In genomic region chr14:33634354-33634753, GRCm38 (mm10) we compare ENCODE assay signal across 29 mouse cellular contexts. TPM values are rescaled to one million over a fixed set of nuclear protein-coding genes. Genes with fewer than 3 reads are reported as not detected.
DNase-seq lines count a peak whose midpoint lies in the region; ATAC-seq and TF ChIP-seq lines count a peak whose summit lies in the region.
"Had no signal": no experiment of that assay in that cellular context is flagged by ENCODE, and none has a peak within 500 bp of the region (broad histone marks: within the 10 kb centered on the region; RNA-seq: fewer than 3 reads in every experiment).

No protein-coding gene starts in this region.

- no peak for TF ChIP-seq CTCF in liver, postnatal 0 days (IDR thresholded peaks at IDR 0.05; ENCODE audit: low read depth)
- no peak for TF ChIP-seq CTCF in thymus, adult 2 months (IDR thresholded peaks at IDR 0.05; ENCODE audit: borderline replicate concordance, control insufficient read depth, extremely low read depth, insufficient read depth, low read length, poor library complexity)

- no peak for TF ChIP-seq EP300 in liver, postnatal 0 days (IDR thresholded peaks at IDR 0.05; ENCODE audit: low read depth)

- 70% methylated on average over 4 of the region's 4 CpGs for WGBS in liver, embryonic 11.5 days
- WGBS in liver, postnatal 0 days (ENCODE audit: insufficient replicate concordance), result 68% methylated on average over 4 of the region's 4 CpGs
- 47% methylated on average over 4 of the region's 4 CpGs for WGBS in liver, embryonic 13.5 days (ENCODE audit: insufficient replicate concordance)
- WGBS in liver, embryonic 15.5 days (ENCODE audit: insufficient replicate concordance), result 48% methylated on average over 4 of the region's 4 CpGs
- 93% methylated on average over 4 of the region's 4 CpGs for whole genome bisulfite sequencing in thymus, adult 2 months

- intact Hi-C loops in left cerebral cortex, postnatal 14 days (cut with DNase I), result loop anchor here (10.0 kb wide), 1 partner anchor 100 kb away; no protein-coding TSS in a partner anchor

- peak; percentile 69 for ATAC-seq in liver, embryonic 11.5 days (replicated peaks; ENCODE audit: low FRiP score)
- no peak for ATAC-seq in liver, postnatal 0 days
- ATAC-seq in liver, embryonic 13.5 days (ENCODE audit: low read depth), result peak; percentile 79
- peak; percentile 75 for ATAC-seq in liver, embryonic 15.5 days (ENCODE audit: insufficient read depth)
- ATAC-seq: activated CD4-positive, CD25-positive, alpha-beta regulatory T cell, adult 4 months; CD4-positive, CD25-positive, alpha-beta regulatory T cell, adult 4 months; forebrain, embryonic 14.5 days; forebrain, embryonic 16.5 days; Patski had no signal

- no peaks in the 10 kb centered on the region for H3K27me3 ChIP-seq in liver, embryonic 11.5 days (replicated peaks; ENCODE audit: control insufficient read depth, insufficient read depth, low read length)
- H3K27me3 ChIP-seq in liver, postnatal 0 days (ENCODE audit: insufficient read depth, low read length), result no peaks in the 10 kb centered on the region
- H3K27me3 ChIP-seq in liver, embryonic 13.5 days, result no peaks in the 10 kb centered on the region
- H3K27me3 ChIP-seq in liver, embryonic 15.5 days, result no peaks in the 10 kb centered on the region
- no peaks in the 10 kb centered on the region for H3K27me3 ChIP-seq in thymus, adult 2 months (ENCODE audit: control insufficient read depth, insufficient read depth, low read length)
- H3K27me3 ChIP-seq: CH12.LX; embryonic facial prominence, embryonic 13.5 days; embryonic facial prominence, embryonic 15.5 days; forebrain, embryonic 12.5 days had no signal

- H3K4me3 ChIP-seq in liver, embryonic 11.5 days (ENCODE audit: low read depth, low read length), result no peak overlapping the region
- H3K4me3 ChIP-seq in liver, postnatal 0 days (ENCODE audit: low read depth, low read length), result no peak overlapping the region
- no peak overlapping the region for H3K4me3 ChIP-seq in liver, embryonic 13.5 days (replicated peaks)
- no peak overlapping the region for H3K4me3 ChIP-seq in liver, embryonic 15.5 days (replicated peaks)
- H3K4me3 ChIP-seq in thymus, adult 2 months (ENCODE audit: control insufficient read depth, insufficient read depth, low read length), result no peak overlapping the region
- H3K4me3 ChIP-seq: embryonic facial prominence, embryonic 13.5 days; embryonic facial prominence, embryonic 15.5 days; erythroblast, embryonic 14.5 days; forebrain, embryonic 10.5 days; forebrain, embryonic 12.5 days had no signal

- no peak overlapping the region for H3K9ac ChIP-seq in liver, embryonic 11.5 days (ENCODE audit: low read depth, low read length)
- H3K9ac ChIP-seq in liver, postnatal 0 days (replicated peaks), result no peak overlapping the region
- no peak overlapping the region for H3K9ac ChIP-seq in liver, embryonic 13.5 days
- no peak overlapping the region for H3K9ac ChIP-seq in liver, embryonic 15.5 days
- H3K9ac ChIP-seq: embryonic facial prominence, embryonic 13.5 days; embryonic facial prominence, embryonic 15.5 days; forebrain, embryonic 12.5 days had no signal

- no peak for DNase-seq in liver, embryonic 11.5 days (ENCODE audit: low spot score)
- DNase-seq in liver, postnatal 0 days, result no peak
- DNase-seq in liver, embryonic 13.5 days, result no peak
- DNase-seq in thymus, adult 2 months, result no peak
- DNase-seq in left cerebral cortex, postnatal 14 days (ENCODE audit: low spot score in 2 of 2), result no peak
- DNase-seq: adrenal gland, adult 8-10 months; adrenal gland, postnatal 14 days; adrenal gland, postnatal 36 days; B cell, adult 2 months; cerebellum, adult 11-12 months; cerebellum, adult 8-10 months; cerebellum, adult 9-11 months; cerebellum, postnatal 14 days; cerebellum, postnatal 36 days; embryo, embryonic 11 days had no signal

- H3K27ac ChIP-seq in liver, embryonic 11.5 days (ENCODE audit: low read depth, low read length), result no peak overlapping the region
- no peak overlapping the region for H3K27ac ChIP-seq in liver, postnatal 0 days (ENCODE audit: low read depth)
- H3K27ac ChIP-seq in liver, embryonic 13.5 days, result no peak overlapping the region
- no peak overlapping the region for H3K27ac ChIP-seq in liver, embryonic 15.5 days (replicated peaks)
- H3K27ac ChIP-seq in thymus, adult 2 months (ENCODE audit: control insufficient read depth, insufficient read depth, low read length), result no peak overlapping the region
- H3K27ac ChIP-seq: embryonic facial prominence, embryonic 13.5 days; embryonic facial prominence, embryonic 15.5 days; forebrain, embryonic 10.5 days; forebrain, embryonic 12.5 days had no signal

- no peaks in the 10 kb centered on the region; the same call in 1 of the 2 replicates for H3K4me1 ChIP-seq in liver, embryonic 11.5 days (replicated peaks; ENCODE audit: control insufficient read depth, insufficient read depth, low read length)
- no peaks in the 10 kb centered on the region for H3K4me1 ChIP-seq in liver, postnatal 0 days (ENCODE audit: insufficient read depth)
- H3K4me1 ChIP-seq in liver, embryonic 13.5 days (replicated peaks), result peaks cover 32% of the 10 kb centered on the region
- H3K4me1 ChIP-seq in liver, embryonic 15.5 days (replicated peaks), result peaks cover 20% of the 10 kb centered on the region
- no peaks in the 10 kb centered on the region for H3K4me1 ChIP-seq in thymus, adult 2 months (replicated peaks; ENCODE audit: control insufficient read depth, insufficient read depth, low read length)
- H3K4me1 ChIP-seq: embryonic facial prominence, embryonic 13.5 days; embryonic facial prominence, embryonic 15.5 days; forebrain, embryonic 10.5 days; forebrain, embryonic 12.5 days had no signal

- no peak for TF ChIP-seq POLR2A in thymus, adult 2 months (IDR thresholded peaks at IDR 0.05; ENCODE audit: control insufficient read depth, extremely low read depth, insufficient read depth, low read length, poor library complexity)

- no peak overlapping the region for H3K4me2 ChIP-seq in liver, embryonic 11.5 days
- no peak overlapping the region for H3K4me2 ChIP-seq in liver, postnatal 0 days (ENCODE audit: low read depth, low read length)
- no peak overlapping the region for H3K4me2 ChIP-seq in liver, embryonic 13.5 days
- H3K4me2 ChIP-seq in liver, embryonic 15.5 days, result no peak overlapping the region
- H3K4me2 ChIP-seq: embryonic facial prominence, embryonic 13.5 days; embryonic facial prominence, embryonic 15.5 days; forebrain, embryonic 12.5 days had no signal

- no peaks in the 10 kb centered on the region for H3K9me3 ChIP-seq in liver, embryonic 11.5 days (ENCODE audit: control insufficient read depth, low read length)
- no peaks in the 10 kb centered on the region for H3K9me3 ChIP-seq in liver, postnatal 0 days (ENCODE audit: low read length)
- no peaks in the 10 kb centered on the region for H3K9me3 ChIP-seq in liver, embryonic 13.5 days (replicated peaks)
- H3K9me3 ChIP-seq in liver, embryonic 15.5 days (replicated peaks), result no peaks in the 10 kb centered on the region
- H3K9me3 ChIP-seq: embryonic facial prominence, embryonic 13.5 days; embryonic facial prominence, embryonic 15.5 days; forebrain, embryonic 10.5 days; forebrain, embryonic 12.5 days had no signal

- no peaks in the 10 kb centered on the region for H3K36me3 ChIP-seq in liver, embryonic 11.5 days (ENCODE audit: control insufficient read depth, insufficient read depth, low read length)
- no peaks in the 10 kb centered on the region for H3K36me3 ChIP-seq in liver, postnatal 0 days (replicated peaks; ENCODE audit: insufficient read depth, low read length)
- H3K36me3 ChIP-seq in liver, embryonic 13.5 days, result no peaks in the 10 kb centered on the region
- no peaks in the 10 kb centered on the region for H3K36me3 ChIP-seq in liver, embryonic 15.5 days (replicated peaks)
- H3K36me3 ChIP-seq in thymus, adult 2 months (ENCODE audit: control insufficient read depth, insufficient read depth, low read length), result no peaks in the 10 kb centered on the region
- H3K36me3 ChIP-seq: embryonic facial prominence, embryonic 13.5 days; embryonic facial prominence, embryonic 15.5 days; forebrain, embryonic 10.5 days; forebrain, embryonic 12.5 days; G1E had no signal

RNA-seq across cellular contexts. Expression of gene Ptpn20, which starts 45.3 kb away (rescaled TPM):
- 0.18 and 0.32 TPM in 2 replicates for polyA plus RNA-seq in liver, embryonic 11.5 days (2014; fragmentation: Nextera tagmentation; extraction: Ambion mirVana)
- 0.06 TPM in 1 of 2 replicates, not detected in the other for polyA plus RNA-seq in liver, postnatal 0 days (2015; fragmentation: Nextera tagmentation; extraction: Ambion mirVana)
- 0.08 and 0.09 TPM in 2 replicates for polyA plus RNA-seq in liver, embryonic 13.5 days (2015; fragmentation: Nextera tagmentation; extraction: Ambion mirVana)
- polyA plus RNA-seq in liver, embryonic 15.5 days (2015; fragmentation: Nextera tagmentation; extraction: Ambion mirVana), result 0.03 and 0.05 TPM in 2 replicates
- not detected in 2 replicates for polyA plus RNA-seq in thymus, adult 2 months (2012; rRNA removed)
- under 1 TPM; 0.81 to 0.85 TPM for total RNA-seq in left cerebral cortex, postnatal 14 days (2021)
- total RNA-seq: adrenal gland, postnatal 14 days; adrenal gland, postnatal 36 days; common myeloid progenitor, adult 5-6 weeks; G1E had no signal
- polyA plus RNA-seq: activated CD4-positive, CD25-positive, alpha-beta regulatory T cell, adult 4 months; CD4-positive, CD25-positive, alpha-beta regulatory T cell, adult 4 months; embryonic facial prominence, embryonic 13.5 days; forebrain, embryonic 10.5 days; forebrain, embryonic 12.5 days; G1E; Patski had no signal
